Mouse (Mus musculus): ENCODE data around the gene Diaph2.
"Not testable (repeated sequence)": the region's sequence is repeated elsewhere in the genome, so short reads cannot be mapped to it uniquely, and the experiment has no call there.

The Diaph2 gene

GRCm38 (mm10) chrX:129833887-129834286 lies 84.3 kb downstream of the Diaph2 start:
- no peak for DNase-seq

- DNase-seq = peak in 1 of 2 experiments; percentile 33
Measured at GRCm38 (mm10) chrX:129884465-129884864, 134.9 kb downstream of the Diaph2 start.

GRCm38 (mm10) chrX:129925806-129926205 lies 176.3 kb downstream of the Diaph2 start:
- no peak for DNase-seq

GRCm38 (mm10) chrX:129974816-129975215 lies 225.3 kb downstream of the Diaph2 start:
- no peak for DNase-seq

- no peak for DNase-seq
Measured at GRCm38 (mm10) chrX:130008210-130008609, 258.7 kb downstream of the Diaph2 start.

- no peak for DNase-seq
Measured at GRCm38 (mm10) chrX:130019735-130020134, 270.2 kb downstream of the Diaph2 start.

- DNase-seq = no peak
Measured at GRCm38 (mm10) chrX:130044525-130044924, 295.0 kb downstream of the Diaph2 start.

- no peak for DNase-seq
Measured at GRCm38 (mm10) chrX:130149216-130149615, 399.7 kb downstream of the Diaph2 start.

GRCm38 (mm10) chrX:130152164-130152563 lies 402.6 kb downstream of the Diaph2 start:
- no peak for DNase-seq

- no peak for DNase-seq
Measured at GRCm38 (mm10) chrX:130173126-130173525, 423.6 kb downstream of the Diaph2 start.

- no peak for DNase-seq
Measured at GRCm38 (mm10) chrX:130187891-130188290, 438.3 kb downstream of the Diaph2 start.

GRCm38 (mm10) chrX:130188449-130188848 lies 438.9 kb downstream of the Diaph2 start:
- DNase-seq = no peak

- no peak for DNase-seq
Measured at GRCm38 (mm10) chrX:130189250-130189649, 439.7 kb downstream of the Diaph2 start.

GRCm38 (mm10) chrX:130197412-130197811 lies 447.9 kb downstream of the Diaph2 start:
- not testable (repeated sequence) for DNase-seq

- no peak for DNase-seq
Measured at GRCm38 (mm10) chrX:130205243-130205642, 455.7 kb downstream of the Diaph2 start.

- DNase-seq = no peak
Measured at GRCm38 (mm10) chrX:130212227-130212626, 462.7 kb downstream of the Diaph2 start.

GRCm38 (mm10) chrX:130212759-130213158 lies 463.2 kb downstream of the Diaph2 start:
- no peak for DNase-seq

- DNase-seq = no peak
Measured at GRCm38 (mm10) chrX:130230045-130230444, 480.5 kb downstream of the Diaph2 start.

- no peak for DNase-seq
Measured at GRCm38 (mm10) chrX:130235167-130235566, 485.6 kb downstream of the Diaph2 start.

GRCm38 (mm10) chrX:130246652-130247051 lies 497.1 kb downstream of the Diaph2 start:
- DNase-seq = no peak

- no peak for DNase-seq
Measured at GRCm38 (mm10) chrX:130253664-130254063, 504.1 kb downstream of the Diaph2 start.

- no peak for DNase-seq
Measured at GRCm38 (mm10) chrX:130265707-130266106, 516.2 kb downstream of the Diaph2 start.

GRCm38 (mm10) chrX:130279144-130279543 lies 529.6 kb downstream of the Diaph2 start:
- no peak for DNase-seq

- DNase-seq = no peak
Measured at GRCm38 (mm10) chrX:130281484-130281883, 531.9 kb downstream of the Diaph2 start.

- DNase-seq = no peak
Measured at GRCm38 (mm10) chrX:130287032-130287431, 537.5 kb downstream of the Diaph2 start.

GRCm38 (mm10) chrX:130289775-130290174 lies 540.2 kb downstream of the Diaph2 start:
- DNase-seq = no peak

All from spleen, adult 18-20 months (tissue).